Mouse (Mus musculus): Measurements from ENCODE around the gene Ngf. TPM values are rescaled to one million over a fixed set of nuclear protein-coding genes. Genes with fewer than 3 reads are reported as not detected.

Gene Ngf
- polyA plus RNA-seq, 1 experiment from 2014 or later: 1.2 TPM

DNA sequence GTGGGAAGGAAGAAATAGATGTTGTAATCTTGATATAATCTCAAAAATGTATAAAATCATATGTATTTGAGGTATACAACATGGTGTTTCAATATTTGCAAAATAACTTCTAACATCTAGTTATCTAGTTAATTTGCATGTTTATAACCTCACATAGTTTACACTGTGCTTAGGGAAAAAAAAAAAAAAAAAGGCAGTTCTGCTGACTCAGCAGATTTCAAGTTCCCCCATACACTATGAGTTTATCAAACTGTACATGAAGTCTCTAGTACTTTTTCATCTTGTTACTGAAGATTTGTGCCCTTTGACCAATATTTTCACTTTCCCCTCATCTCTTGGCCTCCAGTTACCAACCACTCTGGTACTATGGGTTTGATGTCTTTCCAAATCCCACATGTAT, 86.9 kb downstream of the Ngf start:
- no peaks in the 10 kb centered on the region for H3K4me1 ChIP-seq (replicated peaks; ENCODE audit: control insufficient read depth, insufficient read depth, low read length)
- no peak for DNase-seq (ENCODE audit: low spot score)
- no peaks in the 10 kb centered on the region for H3K9me3 ChIP-seq (ENCODE audit: control insufficient read depth, low read length)
- H3K4me3 ChIP-seq (ENCODE audit: low read depth, low read length): no peak overlapping the region
- ATAC-seq (ENCODE audit: low FRiP score): no peak
- no peaks in the 10 kb centered on the region for H3K36me3 ChIP-seq (ENCODE audit: control insufficient read depth, insufficient read depth, low read length)
- no peak overlapping the region for H3K4me2 ChIP-seq (replicated peaks; ENCODE audit: low read depth, low read length)
- H3K27ac ChIP-seq (ENCODE audit: low read depth, low read length): no peak overlapping the region
- H3K27me3 ChIP-seq (ENCODE audit: control insufficient read depth, insufficient read depth, low read length): no peaks in the 10 kb centered on the region
- H3K9ac ChIP-seq (ENCODE audit: low read depth, low read length): no peak overlapping the region

Measured in hindbrain, embryonic 11.5 days (tissue).